Mouse (Mus musculus) forebrain, embryonic 12.5 days (tissue): Measurements from ENCODE around the gene Cpsf4l. TPM values are rescaled to one million over a fixed set of nuclear protein-coding genes. Genes with fewer than 3 reads are reported as not detected.
A peak's percentile ranks its signal among the peaks of the same experiment; 100 is the strongest.
"Not testable (repeated sequence)": the region's sequence is repeated elsewhere in the genome, so short reads cannot be mapped to it uniquely, and the experiment has no call there.

ENCODE experiments used
- ATAC-seq: fragments of 200-750 bp; cut with Nextera tagmentation; 2 replicates; pipeline ENCODE4 v1.8.0; 2017; ENCODE audit warnings: moderate TSS enrichment; ENCODE audit not compliant: low FRiP score
- H3K27ac ChIP-seq: fragments of 300-500 bp; sonication (generic); 2 replicates; pipeline ENCODE4 v1.5.1; 2016; ENCODE audit warnings: mild to moderate bottlenecking
- H3K27me3 ChIP-seq: fragments of 300-500 bp; sonication (generic); 2 replicates; pipeline ENCODE4 v1.6.1; 2016; ENCODE audit warnings: mild to moderate bottlenecking
- H3K36me3 ChIP-seq: fragments of 300-500 bp; sonication (generic); replicated peaks from 2 replicates; pipeline ENCODE4 v1.6.1; 2016; ENCODE audit warnings: mild to moderate bottlenecking
- H3K4me1 ChIP-seq: fragments of 300-500 bp; sonication (generic); 2 replicates; pipeline ENCODE4 v1.6.1; 2016
- H3K4me2 ChIP-seq: fragments of 300-500 bp; sonication (generic); 2 replicates; pipeline ENCODE4 v1.6.1; 2016; ENCODE audit warnings: mild to moderate bottlenecking, moderate library complexity
- H3K4me3 ChIP-seq: fragments of 300-500 bp; sonication (generic); replicated peaks from 2 replicates; pipeline ENCODE4 v1.5.1; 2016; ENCODE audit warnings: mild to moderate bottlenecking
- H3K9ac ChIP-seq: fragments of 300-500 bp; sonication (generic); 2 replicates; pipeline ENCODE4 v1.6.1; 2016; ENCODE audit warnings: mild to moderate bottlenecking
- H3K9me3 ChIP-seq: fragments of 300-500 bp; sonication (generic); 2 replicates; pipeline ENCODE4 v1.6.1; 2016
- WGBS: fragments of 180-500 bp; shearing (Covaris S2); methylation state at CpG from one replicate; pipeline ENCODE4 v1.1.7; 2016; 5-methylcytosine and 5-hydroxymethylcytosine counted together
- polyA plus RNA-seq: library from polyadenylated mRNA; unstranded; fragments of >200 nt; fragmentation: Nextera tagmentation; extraction: Ambion mirVana; gene quantifications from 2 replicates; pipeline ENCODE4 v1.2.1, GENCODE M21; 2016

Cpsf4l gene
- polyA plus RNA-seq, 1 experiment from 2014 or later = 0.32 TPM

- no peak overlapping the region for H3K27ac ChIP-seq
- H3K9me3 ChIP-seq = no peaks in the 10 kb centered on the region
- no peak overlapping the region for H3K4me2 ChIP-seq
- no peak for ATAC-seq
- peaks cover 57% of the 10 kb centered on the region for H3K36me3 ChIP-seq
- H3K27me3 ChIP-seq = no peaks in the 10 kb centered on the region
- no peak overlapping the region for H3K9ac ChIP-seq
- 96% methylated on average over 5 of the region's 5 CpGs for WGBS
- peaks cover 10% of the 10 kb centered on the region for H3K4me1 ChIP-seq
- no peak overlapping the region for H3K4me3 ChIP-seq
Observed at GRCm38 (mm10) chr11:113668857-113669256, 41.0 kb downstream of the Cpsf4l start.

DNA sequence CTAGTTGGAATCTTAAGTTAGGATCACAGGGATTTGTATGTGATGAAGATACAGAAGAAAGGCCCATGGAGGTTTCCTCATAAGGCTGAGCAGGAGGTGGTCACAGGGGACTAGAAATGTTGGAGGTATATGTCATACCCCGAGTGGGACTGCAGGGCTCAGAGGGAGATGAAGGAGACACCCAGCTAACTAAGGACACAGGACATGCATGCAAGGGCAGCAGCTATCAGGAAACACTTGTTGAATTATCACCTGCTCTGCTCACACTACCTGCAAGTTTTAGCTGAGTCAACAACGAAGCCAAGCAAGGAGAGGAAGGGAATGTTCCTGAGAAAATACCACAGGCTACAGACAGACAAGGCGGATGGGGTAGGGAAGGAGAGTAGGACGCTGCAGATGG lies 42.1 kb downstream of the Cpsf4l start:
- H3K36me3 ChIP-seq = peaks cover 57% of the 10 kb centered on the region

GRCm38 (mm10) chr11:113667122-113667521 lies 42.7 kb downstream of the Cpsf4l start:
- no peak for ATAC-seq
- 91% methylated on average over 2 of the region's 2 CpGs for WGBS
- Histone ChIP-seq H3K27me3 (no peaks in the 10 kb centered on the region), H3K36me3 (peaks cover 56% of the 10 kb centered on the region), H3K4me2 (no peak overlapping the region), H3K27ac (peak overlapping the region; percentile 54; the same call in 1 of the 2 replicates), H3K4me1 (peaks cover 10% of the 10 kb centered on the region), H3K4me3 (no peak overlapping the region), H3K9ac (no peak overlapping the region), H3K9me3 (no peaks in the 10 kb centered on the region)

More for the DNA sequence above, 42.1 kb downstream of the Cpsf4l start:
- Histone ChIP-seq H3K4me2 (no peak overlapping the region), H3K9ac (no peak overlapping the region), H3K27ac (no peak overlapping the region), H3K4me1 (peaks cover 10% of the 10 kb centered on the region), H3K4me3 (no peak overlapping the region), H3K27me3 (no peaks in the 10 kb centered on the region), H3K9me3 (no peaks in the 10 kb centered on the region)
- no peak for ATAC-seq
- WGBS = 88% methylated on average over 4 of the region's 4 CpGs

DNA sequence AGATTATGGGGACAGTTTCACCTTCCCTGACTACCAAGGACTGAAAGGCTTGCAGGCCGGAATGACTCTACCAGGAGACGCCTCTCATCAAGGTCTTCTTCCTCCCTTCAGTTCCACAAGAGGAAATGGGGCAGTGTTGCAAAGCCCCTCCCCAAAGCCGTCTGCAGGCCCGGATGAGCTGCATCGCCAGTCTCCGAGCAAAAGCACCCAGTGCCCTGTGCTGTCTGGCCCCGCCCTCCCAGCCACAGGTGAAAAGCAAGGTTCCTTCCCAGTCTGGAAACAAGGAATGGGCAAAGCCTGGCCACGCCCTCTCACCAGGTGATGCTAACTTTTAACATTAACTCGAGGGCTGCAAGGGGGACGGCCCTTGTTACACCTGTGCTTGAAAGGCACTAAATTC lies 43.2 kb downstream of the Cpsf4l start:
- H3K9me3 ChIP-seq = no peaks in the 10 kb centered on the region
- H3K4me1 ChIP-seq = peaks cover 10% of the 10 kb centered on the region
- H3K36me3 ChIP-seq = peaks cover 61% of the 10 kb centered on the region
- H3K4me2 ChIP-seq = no peak overlapping the region
- 65% methylated on average over 10 of the region's 10 CpGs for WGBS
- no peak for ATAC-seq
- H3K27ac ChIP-seq = no peak overlapping the region
- no peaks in the 10 kb centered on the region for H3K27me3 ChIP-seq
- no peak overlapping the region for H3K9ac ChIP-seq
- no peak overlapping the region for H3K4me3 ChIP-seq

DNA sequence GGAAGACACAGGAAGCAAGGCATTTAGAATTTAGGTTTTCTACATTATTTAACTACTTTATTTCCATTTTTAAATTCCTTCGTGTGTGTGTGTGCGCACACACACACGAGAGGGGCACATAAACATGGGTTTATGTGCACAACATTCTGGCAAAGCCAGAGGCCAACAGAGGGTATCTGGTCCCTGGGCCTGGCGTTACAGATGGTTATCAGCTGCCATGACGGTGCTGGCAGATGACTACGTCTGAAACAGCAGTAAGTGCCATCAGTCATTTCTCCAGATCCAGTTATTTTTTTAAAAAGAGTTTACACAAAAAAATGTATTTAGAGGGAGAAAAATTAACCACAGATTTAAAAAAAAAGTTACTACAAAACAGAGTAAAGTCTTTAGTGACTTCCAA lies 43.6 kb downstream of the Cpsf4l start:
- Histone ChIP-seq H3K9me3 (no peaks in the 10 kb centered on the region), H3K9ac (no peak overlapping the region), H3K4me1 (peaks cover 10% of the 10 kb centered on the region), H3K4me3 (no peak overlapping the region), H3K4me2 (no peak overlapping the region), H3K27ac (no peak overlapping the region), H3K27me3 (no peaks in the 10 kb centered on the region), H3K36me3 (peaks cover 63% of the 10 kb centered on the region)
- no peak for ATAC-seq
- 91% methylated on average over 6 of the region's 6 CpGs for WGBS

DNA sequence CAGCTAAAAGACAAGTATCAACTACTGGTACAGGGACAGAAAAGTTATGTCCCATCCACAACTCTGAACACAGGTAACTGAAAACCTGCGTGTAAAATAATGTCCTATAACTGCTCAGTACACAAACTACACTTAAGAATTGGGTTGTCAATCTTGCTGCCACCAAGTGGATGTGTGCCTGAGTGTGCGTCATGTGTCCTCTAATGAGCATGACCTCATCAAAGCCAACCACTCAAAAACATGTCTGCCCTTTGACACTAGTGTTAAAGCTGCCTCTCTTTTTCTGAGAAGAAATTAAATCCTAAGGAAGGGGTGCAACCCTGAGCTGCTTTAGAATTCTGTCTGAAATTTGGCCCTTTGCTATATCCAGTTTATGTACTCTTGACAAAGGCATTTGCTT lies 45.5 kb downstream of the Cpsf4l start:
- Histone ChIP-seq H3K4me2 (no peak overlapping the region), H3K36me3 (peaks cover 66% of the 10 kb centered on the region), H3K9me3 (no peaks in the 10 kb centered on the region), H3K4me1 (peaks cover 10% of the 10 kb centered on the region), H3K27me3 (no peaks in the 10 kb centered on the region), H3K27ac (no peak overlapping the region), H3K4me3 (no peak overlapping the region), H3K9ac (no peak overlapping the region)
- ATAC-seq = no peak
- 76% methylated on average over 2 of the region's 2 CpGs for WGBS

- Histone ChIP-seq H3K9me3 (no peaks in the 10 kb centered on the region), H3K36me3 (peaks cover 70% of the 10 kb centered on the region), H3K27me3 (no peaks in the 10 kb centered on the region), H3K4me1 (peaks cover 4% of the 10 kb centered on the region; the same call in 1 of the 2 replicates), H3K4me3 (no peak overlapping the region), H3K27ac (no peak overlapping the region), H3K9ac (no peak overlapping the region), H3K4me2 (no peak overlapping the region)
- no peak for ATAC-seq
- 94% methylated on average over 18 of the region's 18 CpGs for WGBS
Observed at GRCm38 (mm10) chr11:113661835-113662351, 47.9 kb downstream of the Cpsf4l start.

- no peak overlapping the region for H3K9ac ChIP-seq
- H3K4me1 ChIP-seq = no peaks in the 10 kb centered on the region
- H3K9me3 ChIP-seq = no peaks in the 10 kb centered on the region
- no peak overlapping the region for H3K4me2 ChIP-seq
- H3K27me3 ChIP-seq = no peaks in the 10 kb centered on the region
- H3K36me3 ChIP-seq = peaks cover 79% of the 10 kb centered on the region
- 94% methylated on average over 11 of the region's 11 CpGs for WGBS
- H3K27ac ChIP-seq = no peak overlapping the region
- H3K4me3 ChIP-seq = no peak overlapping the region
- no peak for ATAC-seq
Observed at GRCm38 (mm10) chr11:113660940-113661339, 48.9 kb downstream of the Cpsf4l start.

DNA sequence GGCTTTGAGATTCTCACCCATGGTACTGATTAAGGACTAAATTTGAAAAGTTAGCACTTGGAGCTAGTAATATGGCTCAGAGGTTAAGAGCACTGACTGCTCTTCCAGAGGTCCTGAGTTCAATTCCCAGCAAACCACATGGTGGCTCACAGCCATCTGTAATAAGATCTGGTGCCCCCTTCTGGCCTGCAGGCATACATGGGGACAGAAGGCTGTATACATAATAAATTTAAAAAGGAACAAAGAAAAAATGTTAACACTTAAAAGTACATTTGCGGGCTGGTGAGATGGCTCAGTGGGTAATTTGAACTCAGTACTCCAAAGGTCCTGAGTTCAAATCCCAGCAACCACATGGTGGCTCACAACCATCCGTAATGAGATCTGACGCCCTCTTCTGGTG lies 49.6 kb downstream of the Cpsf4l start:
- H3K27ac ChIP-seq, H3K4me2 ChIP-seq, ATAC-seq, H3K9me3 ChIP-seq, H3K4me3 ChIP-seq, H3K9ac ChIP-seq, H3K27me3 ChIP-seq, H3K4me1 ChIP-seq: not testable (repeated sequence)
- peaks cover 87% of the 10 kb centered on the region for H3K36me3 ChIP-seq
- 96% methylated on average over 3 of the region's 3 CpGs for WGBS

DNA sequence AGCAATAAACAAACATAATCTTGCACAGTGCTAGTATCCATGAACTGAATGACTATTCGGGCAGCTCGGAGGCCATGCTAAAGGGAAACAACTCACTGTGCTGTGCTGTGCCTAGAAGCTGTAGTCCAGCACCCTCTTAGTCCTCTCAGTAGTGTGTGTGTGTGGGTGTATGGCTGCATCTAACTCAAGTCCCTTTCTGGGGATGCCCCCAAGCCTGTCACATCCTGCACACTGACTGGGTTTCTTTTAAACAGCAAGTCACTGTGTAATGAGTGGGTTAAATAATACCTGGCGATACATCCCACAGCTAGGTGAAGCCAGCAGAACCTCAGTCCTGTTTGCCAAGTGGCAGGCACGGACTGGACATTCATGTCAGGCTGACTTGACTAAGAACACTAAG lies 51.1 kb downstream of the Cpsf4l start:
- Histone ChIP-seq H3K36me3 (peaks cover 96% of the 10 kb centered on the region), H3K27ac (no peak overlapping the region), H3K4me2 (no peak overlapping the region), H3K9me3 (no peaks in the 10 kb centered on the region), H3K4me3 (no peak overlapping the region), H3K9ac (no peak overlapping the region), H3K4me1 (no peaks in the 10 kb centered on the region), H3K27me3 (no peaks in the 10 kb centered on the region)
- WGBS = 90% methylated on average over 4 of the region's 4 CpGs
- no peak for ATAC-seq

DNA sequence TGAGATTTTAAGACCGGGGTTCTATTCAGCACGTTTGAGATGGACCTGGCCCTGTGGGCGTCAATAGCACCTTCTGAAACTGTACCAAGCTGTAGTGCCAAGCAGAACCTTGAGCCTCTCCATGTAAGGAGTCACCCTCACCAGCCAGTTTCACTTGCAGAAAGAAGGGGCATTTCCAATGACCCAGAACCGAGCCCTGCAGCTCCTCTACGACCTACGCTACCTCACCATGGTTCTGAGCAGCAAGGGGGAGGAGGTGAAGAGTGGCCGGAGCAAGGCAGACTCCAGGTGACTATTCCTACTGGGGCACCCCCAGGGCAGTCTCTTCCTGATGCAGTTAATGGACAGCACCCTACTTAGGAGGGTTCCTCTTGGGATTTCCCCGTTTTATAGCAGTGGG lies 51.5 kb downstream of the Cpsf4l start:
- no peaks in the 10 kb centered on the region for H3K4me1 ChIP-seq
- no peak overlapping the region for H3K27ac ChIP-seq
- peaks cover 96% of the 10 kb centered on the region for H3K36me3 ChIP-seq
- H3K4me2 ChIP-seq = no peak overlapping the region
- H3K4me3 ChIP-seq = no peak overlapping the region
- no peaks in the 10 kb centered on the region for H3K27me3 ChIP-seq
- 89% methylated on average over 8 of the region's 8 CpGs for WGBS
- no peak for ATAC-seq
- H3K9ac ChIP-seq = no peak overlapping the region
- H3K9me3 ChIP-seq = no peaks in the 10 kb centered on the region

GRCm38 (mm10) chr11:113657221-113657620 lies 52.6 kb downstream of the Cpsf4l start:
- Histone ChIP-seq H3K9me3 (no peaks in the 10 kb centered on the region), H3K4me1 (0 out of 2 replicates have a peak, but pooled peaks cover 1% of the 10 kb centered on the region), H3K36me3 (peaks cover 99% of the 10 kb centered on the region), H3K4me3 (no peak overlapping the region), H3K9ac (no peak overlapping the region), H3K27me3 (no peaks in the 10 kb centered on the region), H3K27ac (no peak overlapping the region), H3K4me2 (no peak overlapping the region)
- 82% methylated on average over 4 of the region's 4 CpGs for WGBS
- no peak for ATAC-seq

DNA sequence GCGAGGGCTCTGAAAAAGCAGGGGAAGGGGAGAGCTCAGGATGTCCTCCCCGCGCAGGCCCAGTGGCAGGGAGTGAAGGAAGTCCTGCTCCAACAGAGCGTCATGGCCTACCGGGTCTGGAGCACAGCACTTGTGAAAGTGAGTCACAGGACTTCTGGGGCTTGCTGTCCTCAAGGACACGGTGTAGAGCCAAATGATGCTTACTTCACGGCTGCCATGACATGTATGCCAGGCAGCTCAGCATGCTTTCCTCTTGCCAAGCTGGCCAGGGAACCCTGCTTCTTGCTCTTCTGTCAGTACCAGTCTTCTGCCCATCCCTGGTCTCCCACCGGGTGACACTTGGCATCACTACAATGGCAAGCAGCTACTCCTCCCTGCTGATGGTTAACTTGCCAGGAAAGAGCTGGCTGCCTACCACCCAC lies 53.3 kb downstream of the Cpsf4l start:
- H3K27ac ChIP-seq = no peak overlapping the region
- peaks cover 7% of the 10 kb centered on the region; the same call in 1 of the 2 replicates for H3K4me1 ChIP-seq
- no peak overlapping the region for H3K4me2 ChIP-seq
- H3K9me3 ChIP-seq = no peaks in the 10 kb centered on the region
- WGBS = 90% methylated on average over 8 of the region's 8 CpGs
- no peaks in the 10 kb centered on the region for H3K27me3 ChIP-seq
- ATAC-seq = no peak
- H3K9ac ChIP-seq = no peak overlapping the region
- H3K4me3 ChIP-seq = no peak overlapping the region
- H3K36me3 ChIP-seq = peaks cover 98% of the 10 kb centered on the region
